Mouse (Mus musculus) T-helper 2 cell (primary cell): ENCODE results near the gene Oaf.

Experiments used
- in situ Hi-C: fragments of 300-600 bp; cut with MboI, MseI; formaldehyde crosslinking; loops from one replicate; pipeline ENCODE4 v1.15.1; 2025; ENCODE audit warnings: high pct_unique_total_duplicates

The Oaf gene

DNA sequence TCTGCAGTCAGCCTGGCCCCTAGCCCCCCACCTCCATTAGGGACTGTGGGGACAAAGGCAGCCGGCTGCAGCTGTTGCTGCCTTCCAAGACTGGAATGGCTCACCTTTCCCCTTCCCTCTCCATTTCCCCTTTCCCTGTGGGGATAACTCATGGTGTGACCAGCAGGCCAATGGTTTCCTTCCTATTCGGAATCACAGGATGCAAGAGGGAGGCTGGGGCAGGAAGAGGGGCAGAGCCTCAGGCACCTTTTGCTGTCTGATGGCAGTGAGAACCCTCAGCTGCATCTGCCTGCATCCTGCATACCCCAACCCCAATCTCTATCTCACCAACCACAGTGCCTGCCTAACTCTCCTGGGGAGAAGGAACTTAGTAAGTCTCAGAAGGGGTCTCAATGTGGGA is 14.2 kb downstream of the Oaf start:
- in situ Hi-C loops = no loop called here

DNA sequence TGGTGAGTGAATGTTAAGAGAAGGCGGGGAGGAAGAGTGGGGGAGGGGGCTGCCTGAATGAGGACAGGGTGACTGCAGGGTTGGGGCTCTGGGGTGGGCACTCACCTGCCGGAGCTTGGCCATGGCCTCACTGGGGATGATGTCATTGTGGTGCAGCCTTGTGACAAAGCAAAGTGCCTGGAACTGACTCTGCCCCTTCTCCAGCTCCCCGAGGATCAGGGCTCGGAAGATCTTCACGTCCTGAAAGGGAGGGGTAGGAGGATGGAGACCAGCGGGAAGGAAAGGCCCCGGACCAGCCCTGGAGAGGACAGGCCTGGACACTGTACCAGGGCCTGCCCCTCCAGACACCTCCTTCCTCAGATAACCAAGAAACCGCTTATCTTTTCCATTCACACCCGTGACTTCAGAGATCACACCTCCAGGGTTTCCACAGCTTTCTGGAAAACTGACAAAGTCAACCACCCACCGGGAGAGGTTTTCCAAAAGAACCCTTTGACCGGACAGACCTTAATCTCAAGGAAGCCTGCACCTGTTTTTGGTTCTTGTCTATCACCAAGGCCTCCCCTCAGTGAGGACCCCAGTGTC is 14.8 kb downstream of the Oaf start:
- in situ Hi-C loops = loop anchor here (5.0 kb wide), 1 partner anchor 62 kb away; no protein-coding TSS in a partner anchor

DNA sequence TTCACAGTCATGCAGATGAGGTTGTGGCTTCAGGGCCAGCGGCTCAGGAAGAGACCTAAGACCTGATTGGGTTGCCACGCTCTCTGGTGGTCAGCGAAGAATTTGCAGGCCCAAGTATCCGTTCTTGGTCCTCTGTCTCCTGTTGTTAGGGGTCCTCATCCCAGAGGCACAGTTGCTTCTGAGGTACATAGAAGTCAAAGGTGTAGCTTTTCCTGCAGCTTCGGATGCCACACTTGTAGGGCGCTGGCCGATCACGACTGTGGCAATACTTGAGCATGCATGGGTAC is 17.3 kb downstream of the Oaf start:
- in situ Hi-C loops = loop anchor here (5.0 kb wide), 1 partner anchor 65 kb away; no protein-coding TSS in a partner anchor

DNA sequence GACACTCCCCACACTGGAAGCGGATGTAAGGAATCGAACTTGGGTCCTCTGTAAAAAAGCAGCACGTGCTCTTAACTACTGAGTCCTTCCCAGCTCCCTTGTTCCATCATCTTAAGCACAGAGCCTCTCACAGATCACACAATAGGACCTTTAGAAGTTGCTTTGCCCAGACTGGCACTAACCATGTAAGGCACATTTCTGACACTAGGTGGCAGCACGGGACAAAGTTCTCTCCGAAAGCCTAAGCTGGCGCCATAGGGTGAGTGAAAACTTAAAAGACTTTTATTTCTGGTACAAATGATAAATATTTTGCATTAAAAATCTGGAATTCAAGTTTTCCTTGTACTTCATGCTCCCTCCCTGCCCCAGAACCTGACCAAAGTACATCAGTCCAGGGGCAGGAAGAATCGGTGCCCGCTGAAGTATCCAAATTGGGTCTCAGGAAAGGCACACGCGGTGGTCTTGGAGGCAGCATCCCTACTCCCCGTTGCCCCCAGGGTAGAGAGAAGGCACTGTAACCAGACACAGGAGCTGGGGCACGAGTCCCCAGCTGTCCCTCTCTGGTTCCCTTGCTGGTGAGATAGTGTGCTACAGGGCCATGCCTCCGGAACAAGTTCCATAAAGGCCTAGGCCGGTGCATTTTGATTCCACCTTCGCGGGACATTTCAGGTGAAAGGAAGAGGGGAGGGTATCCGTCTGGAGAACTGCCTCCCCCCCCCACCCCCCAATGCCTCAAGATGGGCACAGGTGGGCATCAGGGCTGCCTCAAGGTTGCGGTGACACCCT is 17.9 kb downstream of the Oaf start:
- in situ Hi-C loops = loop anchor here (5.0 kb wide), 1 partner anchor 65 kb away; no protein-coding TSS in a partner anchor

DNA sequence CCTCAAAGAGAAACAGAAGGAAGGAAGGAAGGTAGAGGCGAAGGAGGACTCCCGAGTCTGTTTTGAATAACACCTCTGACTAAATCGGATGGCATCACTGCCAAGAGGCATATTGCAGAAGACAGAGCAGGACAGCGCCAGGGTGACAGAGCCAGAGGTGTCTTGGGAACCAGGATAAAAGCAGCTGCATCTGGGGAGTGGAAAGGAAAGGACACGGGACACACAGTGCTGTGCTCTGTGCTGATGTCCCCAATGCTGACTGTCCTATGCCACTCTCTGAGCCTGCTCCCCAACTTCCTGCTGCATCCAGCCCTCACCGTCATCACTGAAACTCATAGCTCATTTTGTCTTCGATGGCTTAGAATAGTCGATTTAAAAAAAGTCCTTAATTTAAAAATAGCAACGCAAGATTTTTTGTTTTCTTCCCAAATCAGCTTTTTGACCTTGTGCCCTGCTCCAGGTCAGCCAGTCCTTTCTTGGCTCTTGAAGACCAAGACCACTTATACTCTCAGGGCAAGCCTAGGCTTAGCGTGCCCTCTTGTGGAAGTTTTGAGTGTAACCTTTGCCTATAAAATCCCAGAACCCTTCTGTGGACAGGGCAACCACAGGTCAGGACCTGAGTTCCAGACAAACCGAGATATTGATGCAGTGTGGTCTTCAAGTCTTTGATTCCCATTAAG is 28.8 kb downstream of the Oaf start:
- in situ Hi-C loops = no loop called here

DNA sequence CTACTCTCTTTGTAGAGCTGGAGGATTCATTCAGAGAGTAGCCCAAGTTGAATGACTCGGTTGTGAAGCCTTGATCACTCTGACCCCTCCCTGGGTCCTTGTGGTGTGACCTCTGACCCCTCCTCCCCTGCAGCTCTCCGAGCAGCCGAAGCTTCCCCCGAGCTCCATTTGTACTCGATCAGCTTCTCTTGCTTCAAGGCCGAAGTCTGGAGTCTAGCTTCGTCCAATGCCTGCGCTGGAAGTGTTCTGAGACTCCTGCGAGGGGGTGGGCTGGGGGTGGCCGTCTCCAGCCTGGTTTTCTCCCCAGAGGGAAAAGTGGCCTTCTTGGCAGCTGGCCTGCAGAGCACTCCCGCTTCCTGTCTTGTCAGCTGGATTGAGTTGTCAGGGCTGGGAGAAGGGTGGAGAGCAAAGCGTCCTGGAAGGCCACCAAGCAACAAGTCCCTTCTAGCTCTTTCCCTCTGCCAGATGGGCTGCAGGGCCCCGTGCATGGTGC is 29.5 kb downstream of the Oaf start, which contains the start of gene Pou2f3:
Pou2f3 (minus strand) TSS at position 180 of the 493 bp plus-strand sequence.
- in situ Hi-C loops = no loop called here

DNA sequence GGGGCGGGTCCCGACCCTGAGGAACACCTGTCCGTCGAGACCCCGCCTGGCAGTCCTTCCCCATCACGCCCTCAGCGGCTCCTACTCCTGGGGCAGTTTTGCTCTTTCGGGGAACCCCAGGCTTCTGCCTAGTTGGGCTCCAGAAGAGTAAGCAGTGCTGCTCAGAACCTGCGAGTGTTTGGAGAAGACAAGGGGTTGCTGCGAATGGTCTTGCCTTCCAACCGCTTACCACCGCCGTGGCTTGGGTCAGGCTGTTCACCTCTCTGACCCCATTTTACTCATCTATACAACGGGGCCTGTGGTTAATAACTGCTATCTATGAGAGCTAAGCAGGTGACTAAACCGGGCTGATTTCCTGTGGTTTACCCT is 33.7 kb downstream of the Oaf start:
- in situ Hi-C loops = loop anchor here (10.0 kb wide), 1 partner anchor 201 kb away; no protein-coding TSS in a partner anchor

DNA sequence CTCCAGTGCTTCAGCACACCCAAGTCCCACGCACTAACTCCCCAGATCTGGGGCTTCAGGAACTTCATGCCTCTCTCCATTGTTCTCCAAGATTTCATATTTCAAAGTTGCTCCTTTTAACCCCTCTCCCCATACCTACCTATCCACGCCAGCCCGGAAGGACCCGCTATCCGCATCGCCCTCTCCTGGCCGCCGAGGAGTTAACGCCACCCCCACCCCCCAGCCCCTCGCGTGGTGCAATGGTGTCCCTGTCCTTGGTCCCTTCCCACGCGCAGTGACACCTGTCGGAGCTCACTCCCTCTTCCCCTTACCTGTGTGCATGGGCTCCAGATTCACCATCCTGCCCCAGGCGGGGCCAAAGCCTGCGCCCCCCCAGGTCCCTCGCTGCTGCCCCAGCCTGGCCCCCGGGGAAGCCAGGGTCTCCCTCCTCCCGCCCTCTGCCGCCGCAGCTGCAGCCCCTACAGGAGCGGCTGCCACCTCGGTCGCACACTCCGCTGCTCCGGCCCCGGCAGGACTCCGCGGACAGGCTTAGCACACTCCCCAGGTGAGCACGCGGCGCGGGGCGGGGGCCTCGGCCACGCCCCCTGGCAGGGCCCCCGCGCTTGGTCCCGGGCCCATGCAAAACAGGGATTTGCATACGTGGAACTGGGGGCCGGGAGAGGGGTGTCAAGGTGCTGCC is 34.2 kb downstream of the Oaf start:
- in situ Hi-C loops = loop anchor here (10.0 kb wide), 1 partner anchor 201 kb away; no protein-coding TSS in a partner anchor

DNA sequence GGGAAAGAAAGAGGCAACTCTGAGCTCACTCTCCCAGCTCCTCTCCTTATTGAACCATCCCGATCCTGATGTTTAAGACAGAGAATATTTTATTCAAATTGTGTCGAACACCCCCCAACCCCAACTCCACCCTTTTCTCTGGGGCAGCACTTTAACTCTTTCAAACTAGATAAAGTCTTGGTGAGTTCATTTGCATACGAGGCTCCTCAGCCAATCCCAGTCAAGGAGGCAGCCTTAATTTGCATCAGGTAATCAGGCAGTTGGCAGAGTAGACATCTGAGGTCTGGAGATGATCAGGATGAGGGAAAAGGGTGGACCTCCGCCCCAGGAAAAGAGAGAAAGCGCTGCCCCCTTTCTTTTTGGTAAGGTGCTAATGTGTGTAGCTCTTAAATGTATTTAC is 39.5 kb downstream of the Oaf start:
- in situ Hi-C loops = loop anchor here (10.0 kb wide), 1 partner anchor 195 kb away; no protein-coding TSS in a partner anchor

DNA sequence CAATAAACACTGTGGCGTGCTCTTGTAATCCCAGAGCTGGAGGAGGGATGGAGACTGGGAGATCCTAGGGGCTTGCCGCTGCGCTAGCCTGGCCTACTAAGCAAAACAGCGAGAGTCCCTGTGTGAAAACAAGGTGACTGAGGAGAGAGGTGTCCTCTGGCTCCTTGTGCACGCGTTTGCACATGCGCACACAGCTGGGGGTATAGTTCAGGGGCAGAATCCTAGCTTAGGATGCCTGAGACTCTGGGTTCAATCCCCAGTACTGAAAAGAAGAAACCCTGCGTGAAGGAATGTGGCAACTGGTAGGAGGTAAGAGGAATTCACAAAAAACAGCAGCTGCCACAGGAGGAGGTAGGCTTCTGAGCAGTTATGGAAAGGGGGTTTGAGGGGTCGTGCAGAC is 45.7 kb downstream of the Oaf start:
- in situ Hi-C loops = no loop called here

DNA sequence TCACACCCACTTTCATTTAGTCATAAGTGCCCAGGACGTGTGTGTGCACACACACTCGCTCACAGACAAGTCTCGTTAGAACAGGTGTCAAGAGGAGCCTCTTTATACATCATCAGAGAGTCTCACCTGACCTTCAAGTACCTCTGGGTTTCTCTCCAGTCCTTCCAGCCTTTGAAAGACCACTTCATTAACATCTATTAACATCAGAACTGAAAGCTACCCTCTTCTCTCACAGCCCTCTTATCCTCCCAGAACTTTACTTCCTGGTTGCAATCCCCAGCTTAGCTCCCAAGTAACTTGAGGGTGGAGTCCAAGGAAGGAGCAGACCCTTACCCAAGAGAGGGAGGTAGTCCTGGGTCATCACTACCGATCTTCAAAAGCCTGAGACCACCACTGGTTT is 48.1 kb downstream of the Oaf start:
- in situ Hi-C loops = no loop called here

DNA sequence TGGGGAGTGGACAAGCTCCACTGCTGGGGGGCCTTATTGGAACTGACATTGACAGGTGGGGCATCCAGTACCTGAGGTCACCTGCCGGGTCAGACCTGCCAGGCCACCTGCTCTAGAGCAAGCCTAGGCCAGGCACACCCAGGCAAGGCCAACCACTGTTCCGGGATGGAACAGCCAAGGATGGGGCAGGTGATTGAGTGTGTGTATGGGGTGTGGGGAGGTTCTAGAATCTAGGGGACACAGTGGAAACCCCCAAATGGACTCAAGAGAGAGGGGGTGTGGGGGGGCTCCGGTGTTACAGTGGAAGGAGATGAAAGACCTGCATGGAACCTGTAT is 50.7 kb downstream of the Oaf start:
- in situ Hi-C loops = no loop called here

DNA sequence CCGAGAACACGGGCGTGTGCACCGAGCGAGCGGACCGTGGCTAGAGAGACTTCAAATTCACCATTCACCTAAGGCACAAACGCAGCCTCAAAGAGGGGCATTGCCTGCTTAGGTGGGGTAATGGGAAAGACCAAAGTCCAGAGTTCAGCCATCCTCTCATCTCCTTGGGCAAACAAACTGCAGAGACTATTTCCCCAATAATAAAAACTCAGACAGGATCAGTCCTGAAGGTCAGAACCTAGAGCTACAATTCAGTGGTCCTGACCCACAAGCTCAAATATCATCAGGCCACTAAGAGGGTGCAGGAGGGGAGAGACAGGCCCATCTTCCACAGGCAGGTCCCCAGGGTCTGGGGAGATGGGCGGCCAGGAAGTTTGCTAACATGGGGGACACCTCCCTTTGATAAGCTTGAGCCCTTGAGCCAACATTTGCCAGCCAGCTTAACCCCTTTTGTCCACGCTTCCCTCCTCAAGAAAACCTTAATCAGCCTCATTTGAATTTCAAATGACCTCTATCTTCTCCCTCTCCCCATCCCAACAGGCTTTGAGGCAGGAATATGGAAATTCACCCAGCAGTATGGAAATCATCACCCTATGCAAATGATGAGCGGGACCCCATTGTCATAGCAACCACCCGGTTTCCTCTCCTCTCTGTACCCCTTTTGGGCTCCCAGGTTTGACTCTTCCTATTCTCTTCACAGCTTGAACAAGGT is 51.2 kb downstream of the Oaf start:
- in situ Hi-C loops = no loop called here

DNA sequence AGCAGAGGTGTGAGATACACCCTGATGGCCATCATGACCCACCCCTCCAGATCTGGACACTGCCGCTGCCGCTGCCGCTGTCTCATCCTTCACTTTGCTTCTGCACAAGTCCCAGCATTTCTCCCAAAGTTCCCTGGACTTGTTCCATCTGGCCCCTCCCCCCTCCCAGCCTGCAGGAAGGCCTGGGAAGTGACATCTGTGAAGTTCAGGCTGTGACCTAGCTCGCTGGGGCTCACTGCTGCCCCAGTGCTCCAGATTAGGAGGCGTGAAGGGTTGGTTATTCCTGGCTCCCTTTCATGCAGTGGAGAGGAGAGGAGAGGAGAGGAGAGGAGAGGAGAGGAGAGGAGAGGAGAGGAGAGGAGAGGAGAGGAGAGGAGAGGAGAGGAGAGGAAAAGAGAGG is 60.1 kb downstream of the Oaf start:
- in situ Hi-C loops = loop anchor here (5.0 kb wide), 1 partner anchor 37 kb away; no protein-coding TSS in a partner anchor

DNA sequence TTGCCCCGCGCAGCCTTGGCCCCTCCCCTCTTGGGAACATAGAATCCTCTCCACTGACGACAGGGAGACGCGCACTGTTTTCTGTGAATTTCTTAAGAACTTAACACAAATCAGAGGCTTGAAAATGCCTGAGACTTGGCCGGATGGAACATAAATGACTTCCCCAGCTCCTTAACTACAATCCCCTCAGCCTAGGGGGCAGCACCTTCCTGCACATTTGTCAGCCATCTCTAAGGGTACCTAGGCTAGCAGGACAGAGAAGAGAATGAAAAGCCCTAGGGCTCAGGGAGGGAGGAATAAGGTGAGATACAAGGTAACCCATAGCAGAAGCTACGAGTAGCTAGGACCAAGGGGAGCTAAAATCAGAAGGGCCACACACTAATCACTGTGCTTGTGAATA is 61.5 kb downstream of the Oaf start:
- in situ Hi-C loops = loop anchor here (5.0 kb wide), 1 partner anchor 36 kb away; no protein-coding TSS in a partner anchor
